Mouse (Mus musculus) left cerebral cortex, postnatal 36 days (tissue): ENCODE results near the gene Tmem233. TPM values are rescaled to one million over a fixed set of nuclear protein-coding genes. Genes with fewer than 3 reads are reported as not detected.

Source experiments
- DNase-seq, 2 experiments: peaks; one replicate each; pipeline ENCODE4 v3.0.0; 2021 to 2022; ENCODE audit warnings: low spot score in 2 of 2, mixed read lengths in 1 of 2
- intact Hi-C: fragments of 180-260 bp; cut with DNase I; formaldehyde crosslinking; loops from one replicate; pipeline ENCODE4 v1.15.1; 2025
- total RNA-seq, 2 experiments: library from RNA; stranded (reverse); gene quantifications; 2 replicates each; pipeline ENCODE4 v1.2.3; 2021

Gene Tmem233
- not detected for total RNA-seq

DNA sequence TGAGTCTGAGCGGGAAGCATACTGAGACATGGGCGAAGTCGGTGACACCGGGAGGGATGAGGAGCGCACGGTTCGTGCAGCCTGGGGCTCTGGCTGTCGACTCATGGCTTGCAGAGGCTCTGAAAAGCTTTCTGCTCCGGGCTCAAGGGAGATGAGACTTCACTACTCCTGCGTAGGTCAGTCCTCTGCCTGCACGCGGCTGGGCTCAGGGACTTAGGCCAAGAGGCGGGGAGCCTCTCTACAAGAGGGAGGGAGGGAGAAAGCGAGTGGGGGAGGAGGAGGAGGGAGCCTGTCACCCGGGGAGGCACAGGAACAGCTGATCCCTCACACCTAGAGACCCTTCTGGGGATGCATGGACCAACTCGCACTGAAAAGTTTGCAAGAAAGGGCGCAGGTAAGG lies at the start of gene Tmem233:
TSS of gene Tmem233 (minus strand) at position 164 of the 400 bp plus-strand sequence.
- intact Hi-C loops = no loop called here

GRCm38 (mm10) chr5:116123344-116123743 lies 40.3 kb upstream of the Tmem233 start:
- intact Hi-C loops = loop anchor here (5.0 to 10.0 kb wide), 3 partner anchors 89 to 941 kb away; no protein-coding TSS in a partner anchor
- DNase-seq = peak; percentile 76 to 79

More for the DNA sequence above, at the start of gene Tmem233:
- no peak for DNase-seq

- intact Hi-C loops = no loop called here
- DNase-seq = peak; percentile 11 to 25
Measured at GRCm38 (mm10) chr5:116116567-116116966, 33.5 kb upstream of the Tmem233 start.

GRCm38 (mm10) chr5:116116110-116116509 lies 33.1 kb upstream of the Tmem233 start:
- intact Hi-C loops = no loop called here
- no peak for DNase-seq

DNA sequence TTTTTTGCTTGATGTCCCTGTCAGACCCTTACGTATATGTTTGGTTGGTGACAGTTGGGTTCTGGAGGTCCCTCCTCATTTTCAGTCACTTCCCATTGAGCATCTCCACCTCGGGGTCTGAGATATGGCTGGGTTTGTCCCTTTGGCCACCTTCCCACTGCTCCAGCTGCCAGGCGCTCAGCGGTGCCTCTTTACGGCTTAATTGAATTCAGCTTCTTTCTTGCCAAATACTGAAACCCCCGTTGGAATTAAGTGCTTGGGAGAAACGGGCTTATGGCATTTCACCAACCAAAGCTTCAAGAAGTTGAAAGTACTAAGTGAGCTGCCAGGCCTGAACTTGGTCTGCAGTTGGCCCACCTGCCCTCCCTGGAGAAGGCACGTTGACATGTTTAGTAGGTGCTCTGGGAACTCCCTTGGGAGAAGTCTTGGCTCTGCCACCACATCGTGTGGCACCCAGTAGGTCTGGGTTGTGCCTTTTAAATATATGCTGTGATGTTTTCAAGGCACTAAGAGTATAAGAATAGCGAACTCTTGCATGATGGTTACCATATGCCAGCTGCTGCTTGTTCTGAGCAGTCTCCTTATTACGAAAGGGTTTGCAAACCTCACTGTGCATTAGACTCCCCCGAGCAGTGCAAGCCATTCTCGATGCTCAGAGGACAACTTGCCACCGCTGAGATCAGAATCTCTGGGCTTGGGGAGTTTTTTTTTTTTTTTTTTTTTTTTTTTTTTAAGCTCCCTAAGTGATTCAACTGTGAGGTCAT lies 32.2 kb upstream of the Tmem233 start:
- DNase-seq = no peak
- intact Hi-C loops = no loop called here

DNA sequence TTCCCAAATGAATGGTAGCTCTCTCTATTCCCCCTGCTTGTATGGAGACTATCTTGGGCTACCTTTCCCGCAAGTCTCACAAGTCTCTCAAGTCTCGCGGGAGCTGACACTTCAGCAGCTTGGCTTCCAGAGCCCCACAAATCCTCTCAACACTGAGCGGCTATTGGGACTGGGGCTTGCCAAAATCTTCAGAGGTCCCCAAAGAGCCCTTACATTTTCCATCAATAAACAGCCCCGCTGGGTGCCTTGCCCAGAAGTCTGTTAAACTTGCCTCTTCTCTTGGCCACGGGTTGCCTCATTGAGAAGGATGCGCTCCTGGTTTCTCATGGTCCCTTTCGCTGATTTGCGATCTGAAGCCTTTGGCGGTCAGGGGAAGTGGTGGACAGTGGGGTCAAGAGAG lies 25.6 kb upstream of the Tmem233 start:
- intact Hi-C loops = no loop called here
- DNase-seq = no peak

DNA sequence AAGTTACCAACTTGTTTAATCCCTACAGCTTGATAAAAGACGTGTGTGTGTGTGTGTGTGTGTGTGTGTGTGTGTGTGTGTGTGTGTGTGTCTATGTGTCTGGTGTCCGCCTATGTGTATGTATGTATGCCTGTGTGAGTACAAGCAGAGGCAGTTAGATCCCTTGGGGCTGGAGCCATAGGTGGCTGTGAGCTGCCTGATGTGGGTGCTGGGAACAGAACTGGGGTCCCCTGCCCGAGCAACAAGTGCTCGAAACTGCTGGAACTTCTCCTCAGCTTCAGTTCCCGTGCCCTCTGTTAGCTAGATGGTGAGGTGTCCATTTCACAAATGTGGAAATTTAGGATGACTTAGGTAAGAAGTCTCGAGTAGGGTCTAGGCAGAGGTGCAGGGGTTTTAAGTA lies 1.2 kb upstream of the Tmem233 start:
- DNase-seq = no peak
- intact Hi-C loops = no loop called here

DNA sequence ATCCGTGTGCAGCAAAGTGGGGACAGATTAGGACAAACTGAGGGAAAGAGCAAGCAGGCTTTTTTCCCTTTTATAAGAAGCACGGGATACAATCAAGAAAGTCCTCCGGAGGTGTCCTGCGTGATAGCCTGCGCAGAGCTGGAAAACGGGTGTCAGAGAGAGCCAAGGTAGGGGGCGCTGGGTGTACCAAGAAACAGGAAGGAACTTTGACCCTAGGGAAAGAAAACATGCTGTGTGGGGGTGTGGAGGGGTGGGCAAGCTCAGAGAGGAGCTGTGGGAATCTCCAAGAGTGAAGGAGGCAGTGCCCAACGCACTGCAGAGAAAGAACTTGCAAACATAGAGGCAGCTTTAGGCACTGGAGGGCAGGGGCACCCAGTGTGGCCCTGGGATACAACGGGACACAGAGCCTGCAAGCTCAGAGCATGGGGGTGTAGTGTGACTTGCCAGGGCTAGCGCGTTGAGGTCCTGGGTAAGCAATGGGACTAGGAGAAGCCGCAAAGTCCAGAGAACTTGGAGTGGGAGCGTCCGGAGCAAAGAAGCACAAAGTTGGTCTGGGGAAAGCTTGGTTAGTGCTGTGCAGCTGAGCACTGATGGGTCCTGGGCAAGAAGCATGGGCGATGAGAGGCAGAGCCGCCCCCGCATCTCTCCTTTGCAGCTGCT lies 673 bp downstream of the Tmem233 start:
- intact Hi-C loops = no loop called here
- DNase-seq = no peak

DNA sequence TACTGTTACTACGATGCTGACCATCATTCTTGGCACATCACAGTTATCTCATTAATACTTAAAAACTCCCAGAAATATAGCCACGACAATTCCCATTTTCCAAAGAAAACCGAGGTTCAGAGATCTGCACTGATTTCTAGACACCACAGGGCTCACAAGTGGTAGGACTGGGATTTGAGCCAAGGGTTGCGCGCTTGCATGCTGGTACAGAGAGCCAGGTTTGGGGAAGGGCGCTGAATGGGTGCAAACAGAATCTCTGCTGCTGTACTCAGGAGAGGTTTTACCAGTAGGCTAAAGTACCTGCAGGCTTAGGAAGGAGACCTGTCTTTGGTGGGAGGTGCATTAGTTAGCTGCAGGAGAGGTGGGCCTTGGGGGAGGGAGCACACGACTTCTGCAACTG lies 1.4 kb downstream of the Tmem233 start:
- intact Hi-C loops = no loop called here
- no peak for DNase-seq

DNA sequence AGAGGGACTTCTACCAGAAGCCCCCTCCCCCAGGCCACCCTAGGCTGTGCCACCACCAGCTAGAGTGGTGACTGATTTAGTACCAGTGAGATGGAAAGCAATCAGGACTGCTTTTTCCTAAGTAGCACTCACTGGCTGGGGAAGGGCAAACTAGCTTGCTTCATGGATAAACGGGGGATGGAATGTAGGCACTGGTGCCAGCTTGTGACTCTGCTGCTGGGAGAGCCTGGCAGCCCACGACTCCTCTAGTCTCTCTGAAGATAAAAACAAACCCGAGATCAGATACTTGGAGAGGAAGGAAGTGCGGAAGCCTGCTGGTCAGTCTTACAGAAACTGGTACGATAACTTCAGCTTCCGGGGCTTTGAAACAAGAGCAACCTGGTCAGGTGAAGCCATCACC lies 2.3 kb downstream of the Tmem233 start:
- intact Hi-C loops = no loop called here
- DNase-seq = no peak

- DNase-seq = no peak
- intact Hi-C loops = no loop called here
Measured at GRCm38 (mm10) chr5:116069618-116070017, 13.4 kb downstream of the Tmem233 start.

DNA sequence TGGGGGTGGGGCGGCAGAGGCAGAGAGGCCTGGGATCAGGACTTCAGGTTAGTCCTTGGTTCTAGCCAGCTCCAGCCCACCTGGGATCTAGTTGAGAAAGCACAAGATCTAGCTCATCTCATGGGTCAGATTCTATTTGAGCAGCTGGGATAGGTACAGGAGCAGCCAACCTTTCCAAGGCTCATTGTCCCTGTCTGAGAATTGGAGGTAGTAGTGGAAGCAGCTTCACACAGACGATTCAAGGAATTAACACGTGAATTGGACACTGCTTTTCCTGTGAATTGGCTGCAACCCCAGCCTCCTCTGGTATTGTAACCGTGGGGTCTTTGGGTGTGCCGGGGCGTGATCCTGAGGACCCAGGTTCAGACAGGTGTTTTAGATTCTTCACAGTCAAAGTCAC lies 30.2 kb downstream of the Tmem233 start:
- DNase-seq = no peak

GRCm38 (mm10) chr5:116052171-116052570 lies 30.9 kb downstream of the Tmem233 start:
- DNase-seq = no peak
- intact Hi-C loops = no loop called here

More for the DNA sequence above, 30.2 kb downstream of the Tmem233 start:
- intact Hi-C loops = no loop called here

- intact Hi-C loops = no loop called here
- DNase-seq = no peak
Measured at GRCm38 (mm10) chr5:116049821-116050220, 33.2 kb downstream of the Tmem233 start.

DNA sequence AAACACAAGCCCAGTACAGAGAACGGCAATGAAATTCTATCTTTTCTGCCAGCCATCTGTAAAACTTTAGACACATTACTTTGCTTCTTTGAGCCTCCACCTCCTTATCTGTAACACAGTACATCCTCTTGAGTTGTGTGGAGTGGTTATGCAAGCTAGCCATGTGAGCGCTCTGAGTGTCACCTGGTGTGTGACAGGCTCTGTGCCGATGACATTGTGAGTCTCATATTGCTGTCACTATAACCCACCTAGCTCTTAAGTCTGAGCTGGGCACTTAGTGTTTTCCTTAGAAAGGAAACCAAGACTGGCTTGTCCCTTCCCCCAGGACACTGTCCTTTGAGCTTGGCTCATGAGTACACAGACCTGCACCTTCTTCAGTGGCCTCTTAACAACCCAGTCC lies 34.7 kb downstream of the Tmem233 start:
- intact Hi-C loops = no loop called here
- no peak for DNase-seq

- DNase-seq = no peak
- intact Hi-C loops = no loop called here
Measured at GRCm38 (mm10) chr5:116046246-116046645, 36.8 kb downstream of the Tmem233 start.

DNA sequence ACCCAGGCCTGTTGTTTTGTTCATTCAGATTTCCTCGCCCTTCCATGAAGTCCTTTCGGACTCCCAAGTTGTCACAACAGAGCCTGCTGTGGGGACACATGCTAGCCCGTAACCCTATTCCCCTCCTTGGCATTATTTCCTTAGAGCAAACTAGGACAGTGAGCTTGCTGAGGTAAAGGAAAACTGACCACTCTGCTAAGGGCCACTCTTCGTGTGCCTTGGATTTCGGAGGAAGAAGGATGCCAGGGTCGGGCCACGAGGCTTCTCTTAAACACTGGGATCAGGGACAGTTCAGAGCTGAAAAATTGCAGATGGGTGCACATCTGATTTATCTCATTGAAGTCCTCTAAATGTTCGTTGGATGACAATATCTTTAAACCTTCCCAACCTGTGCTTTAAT lies 37.5 kb downstream of the Tmem233 start:
- intact Hi-C loops = no loop called here
- no peak for DNase-seq

DNA sequence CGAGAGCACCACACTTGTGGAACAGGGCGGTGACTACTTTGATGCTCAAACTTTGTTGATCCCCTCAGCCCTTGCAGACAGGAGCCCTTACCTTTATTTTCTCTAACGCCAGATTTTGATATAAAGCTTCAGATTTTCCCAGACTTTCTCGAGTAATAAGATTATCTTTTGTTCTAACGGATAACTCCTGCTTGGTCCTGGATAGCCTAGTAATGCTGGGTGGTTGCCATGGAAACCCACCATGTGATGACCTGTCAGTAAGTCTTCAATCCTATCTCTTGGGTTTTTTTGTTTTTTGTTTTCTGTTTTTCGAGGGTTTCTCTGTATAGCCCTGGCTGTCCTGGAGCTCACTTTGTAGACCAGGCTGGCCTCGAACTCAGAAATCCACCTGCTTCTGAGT lies 40.8 kb downstream of the Tmem233 start:
- DNase-seq = no peak
- intact Hi-C loops = no loop called here

DNA sequence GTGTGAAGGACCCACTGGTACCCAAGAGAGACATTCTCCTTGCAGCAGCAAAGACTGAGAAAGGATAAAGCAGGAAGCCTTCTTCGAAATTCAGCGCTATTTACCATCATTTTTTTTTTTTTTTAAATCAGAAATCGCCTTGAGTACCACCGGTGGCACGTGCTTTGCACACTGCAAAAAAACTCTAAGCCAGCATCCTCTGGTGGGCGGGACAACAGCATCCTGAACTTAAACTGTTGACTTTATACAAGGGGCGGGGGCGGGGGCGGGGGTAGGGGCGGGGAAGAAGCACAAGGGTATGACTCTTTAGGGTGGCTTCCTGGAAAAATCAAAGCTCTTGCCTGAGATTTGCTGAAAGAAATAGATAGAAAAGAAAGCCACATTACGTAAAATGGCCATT lies 43.3 kb downstream of the Tmem233 start:
- no peak for DNase-seq
- intact Hi-C loops = no loop called here

- no peak for DNase-seq
- intact Hi-C loops = no loop called here
Measured at GRCm38 (mm10) chr5:116037731-116038130, 45.3 kb downstream of the Tmem233 start.

DNA sequence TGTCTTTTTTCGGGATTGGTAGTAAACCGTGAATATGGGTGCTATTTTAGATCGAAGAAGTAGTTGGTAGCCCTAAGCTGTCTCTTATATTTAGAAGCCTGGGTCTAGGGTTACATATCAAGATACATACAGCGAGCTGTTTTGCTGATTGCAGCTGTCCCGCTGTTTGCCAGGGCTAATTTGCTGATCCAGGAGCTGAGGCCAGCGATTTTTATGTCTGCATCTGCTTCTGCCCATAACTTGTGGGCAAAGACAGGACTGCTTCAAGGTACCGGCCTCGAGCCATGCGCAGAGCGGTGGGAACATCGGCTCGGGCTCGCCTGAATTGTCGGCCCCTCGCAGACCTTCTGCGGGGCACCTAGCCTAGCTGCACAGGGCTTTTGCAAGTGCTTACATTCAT lies 46.6 kb downstream of the Tmem233 start:
- no peak for DNase-seq
- intact Hi-C loops = no loop called here
